Mouse (Mus musculus) erythroblast, adult 5-6 weeks (primary cell): Measurements from ENCODE around the gene Nfatc3. TPM values are rescaled to one million over a fixed set of nuclear protein-coding genes. Genes with fewer than 3 reads are reported as not detected.
A peak's percentile ranks its signal among the peaks of the same experiment; 100 is the strongest.

ENCODE experiments used
- ATAC-seq: replicated peaks from 2 replicates; pipeline ENCODE4 v1.8.0; 2016; ENCODE audit warnings: moderate number of reproducible peaks, mild to moderate bottlenecking, moderate TSS enrichment, inconsistent platforms; ENCODE audit not compliant: poor library complexity, low FRiP score, severe bottlenecking
- total RNA-seq, 2 experiments: library from RNA; stranded (forward) in 1 of 2; stranded (reverse) in 1 of 2; fragments of 150-400 nt in 1 of 2; fragments of 200-764, 138-1000 nt in 1 of 2; gene quantifications; 2 replicates each; pipeline versions ENCODE4 v1.2.3 to v1.2.4; 2015 to 2017; ENCODE audit warnings: low replicate concordance in 2 of 2

Gene Nfatc3
- total RNA-seq, 2 experiments from 2014 or later = 32.7 to 56.7 TPM

- no peak for ATAC-seq
These were observed 78.7 kb downstream of the Nfatc3 start for GRCm38 (mm10) chr8:106137218-106137905.

GRCm38 (mm10) chr8:106137906-106138477 is 79.4 kb downstream of the Nfatc3 start:
- no peak for ATAC-seq

GRCm38 (mm10) chr8:106138616-106139015 is 80.0 kb downstream of the Nfatc3 start:
- no peak for ATAC-seq

GRCm38 (mm10) chr8:106140191-106140590 is 81.6 kb downstream of the Nfatc3 start:
- ATAC-seq = no peak

DNA sequence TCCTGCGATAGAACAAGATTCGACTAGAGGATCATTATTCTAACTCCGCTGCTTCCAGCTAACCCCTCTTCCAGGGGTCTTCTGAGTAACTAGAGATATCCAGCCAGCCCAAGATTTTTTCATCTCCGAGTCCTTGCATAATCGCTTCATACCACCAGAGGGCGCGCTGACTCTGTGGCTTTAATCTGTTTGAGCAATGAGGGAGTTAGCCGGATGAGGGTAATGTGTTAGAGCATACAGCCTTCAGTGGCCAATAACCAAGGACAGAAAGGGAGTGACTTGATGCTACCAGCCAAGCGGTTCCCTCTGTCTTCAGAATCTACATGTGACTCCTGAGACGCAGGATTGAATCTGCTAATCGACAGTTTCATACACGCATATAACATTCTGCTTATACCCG is 82.1 kb downstream of the Nfatc3 start:
- ATAC-seq = peak; percentile 84

DNA sequence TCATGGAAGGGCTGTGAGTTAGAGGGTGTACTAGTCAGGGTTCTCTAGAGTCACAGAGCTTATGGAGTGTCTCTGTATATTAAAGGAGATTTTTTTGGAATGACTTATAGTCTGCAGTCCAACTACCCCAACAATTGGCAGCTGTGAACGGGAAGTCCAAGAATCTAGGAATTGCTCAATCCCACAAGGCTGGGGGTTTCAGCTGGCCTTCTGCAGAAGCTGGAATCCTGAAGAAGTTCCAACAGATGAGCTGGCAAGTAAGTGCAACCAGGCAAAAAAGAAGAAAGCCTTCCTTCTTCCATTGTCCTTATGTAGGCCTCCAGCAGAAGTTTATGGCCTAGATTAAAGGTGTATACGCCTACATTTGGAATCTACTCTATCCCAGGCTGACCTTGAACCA is 86.7 kb downstream of the Nfatc3 start:
- ATAC-seq = no peak

DNA sequence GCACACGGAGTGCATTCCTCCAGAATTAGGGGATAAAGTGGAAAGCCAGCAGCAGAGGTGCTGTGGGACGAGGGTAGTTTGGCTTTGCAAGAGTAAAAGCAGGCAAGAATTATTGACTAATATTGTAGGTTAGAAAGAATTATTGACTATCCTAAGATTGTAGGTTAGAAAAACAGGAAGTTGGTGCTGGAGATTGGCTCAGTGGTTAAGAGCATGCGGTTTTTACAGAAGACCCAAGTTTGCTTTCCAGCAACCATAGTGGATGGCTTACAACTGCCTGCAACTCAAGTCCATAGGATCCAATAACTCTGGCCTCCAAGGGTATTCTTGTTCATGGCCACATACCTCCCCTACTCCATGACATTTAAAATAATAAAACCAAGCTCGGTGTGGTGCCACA is 87.4 kb downstream of the Nfatc3 start:
- no peak for ATAC-seq

DNA sequence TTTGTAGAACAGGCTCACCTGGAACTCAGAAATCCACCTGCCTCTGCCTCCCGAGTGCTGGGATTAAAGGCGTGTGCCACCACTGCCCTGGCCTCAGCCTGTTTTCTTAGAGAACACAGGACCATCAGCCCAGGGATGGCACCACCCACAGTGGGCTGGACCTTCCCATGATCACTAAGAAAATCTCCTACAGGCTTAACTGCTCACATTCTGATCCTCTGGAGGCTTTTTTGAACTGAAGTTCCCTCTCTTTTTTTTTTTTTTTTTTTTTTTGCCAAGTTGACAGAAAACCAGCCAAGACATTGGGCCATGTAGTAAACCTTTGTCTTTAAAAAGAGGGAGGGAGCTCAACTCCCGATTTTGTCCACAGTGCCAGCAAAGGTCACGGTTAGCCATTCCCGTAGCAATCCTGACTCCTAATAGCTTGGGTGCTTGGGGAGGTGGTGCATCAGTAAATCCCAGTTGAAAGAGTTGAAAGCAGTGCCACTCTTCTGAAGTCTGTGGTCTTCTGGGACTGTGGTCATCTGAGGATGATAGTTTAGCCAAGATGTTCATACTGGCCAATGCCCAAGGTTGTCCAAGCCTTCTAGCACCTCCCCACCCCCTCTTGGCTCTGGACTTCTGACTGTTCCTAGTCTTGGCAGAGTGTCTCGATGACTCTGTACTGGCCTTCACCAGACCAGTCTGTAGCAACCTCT is 89.4 kb downstream of the Nfatc3 start:
- ATAC-seq = no peak

DNA sequence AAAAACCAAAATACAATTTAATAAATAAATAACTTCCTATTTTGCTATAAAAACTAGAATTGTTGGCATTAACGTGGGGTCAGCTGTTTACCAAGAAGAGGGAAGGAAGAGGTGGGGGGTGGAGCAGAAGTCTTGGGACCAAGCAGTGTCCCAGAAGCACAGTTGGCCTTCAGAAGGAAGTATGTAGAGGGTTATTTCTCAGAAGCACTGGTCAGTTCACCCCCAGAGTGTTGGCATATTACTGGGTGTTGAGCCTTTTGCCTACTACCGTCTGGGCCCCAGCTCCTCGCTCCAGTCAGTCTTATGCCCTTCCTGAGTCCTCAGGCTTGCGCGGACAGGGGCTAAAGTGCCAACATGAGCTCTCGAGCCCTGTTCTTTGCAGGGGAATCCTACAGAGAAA is 90.4 kb downstream of the Nfatc3 start:
- no peak for ATAC-seq

DNA sequence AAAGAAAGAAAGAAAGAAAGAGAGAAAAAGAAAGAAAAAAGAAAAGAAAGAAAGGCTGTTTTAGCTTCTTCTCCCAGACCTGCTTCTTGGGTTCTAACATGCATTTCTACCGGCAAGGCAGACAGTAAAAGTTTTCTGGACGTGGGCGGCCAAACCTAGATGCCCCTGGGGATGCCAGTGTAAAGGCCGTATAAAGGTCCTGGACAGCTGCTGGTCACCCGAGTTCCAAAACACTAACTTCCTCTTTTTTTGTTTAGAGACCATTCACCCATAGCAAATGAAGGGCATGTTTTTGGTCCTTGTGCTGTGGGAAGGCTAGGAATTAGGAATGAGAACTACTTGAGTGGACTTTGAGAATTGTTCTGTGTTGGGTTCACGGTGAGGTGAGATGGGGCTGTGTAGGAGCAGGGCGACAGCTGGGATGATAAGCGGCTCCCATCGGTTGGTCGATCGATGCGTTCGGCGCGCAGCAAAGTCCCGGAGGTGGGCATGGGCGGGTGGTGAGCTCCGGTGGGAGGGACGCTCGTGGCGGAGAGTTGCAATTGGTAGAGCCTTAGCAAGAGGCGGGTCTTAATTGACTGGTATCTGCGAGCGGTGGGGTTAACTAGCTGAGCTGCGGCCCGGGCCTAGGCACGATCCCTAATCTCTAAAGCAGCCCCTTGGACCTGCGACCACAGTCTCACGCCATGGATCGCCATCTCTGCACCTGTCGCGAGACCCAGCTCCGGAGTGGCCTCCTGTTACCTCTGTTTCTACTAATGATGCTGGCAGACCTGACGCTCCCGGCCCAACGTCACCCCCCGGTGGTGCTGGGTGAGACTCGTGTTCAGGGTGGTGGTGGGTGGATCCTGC is 91.4 kb downstream of the Nfatc3 start, which contains the start of gene Pla2g15:
Gene Pla2g15 (plus strand): TSS at position 599 of the 852 bp plus-strand sequence.
- ATAC-seq = peak; percentile 98

DNA sequence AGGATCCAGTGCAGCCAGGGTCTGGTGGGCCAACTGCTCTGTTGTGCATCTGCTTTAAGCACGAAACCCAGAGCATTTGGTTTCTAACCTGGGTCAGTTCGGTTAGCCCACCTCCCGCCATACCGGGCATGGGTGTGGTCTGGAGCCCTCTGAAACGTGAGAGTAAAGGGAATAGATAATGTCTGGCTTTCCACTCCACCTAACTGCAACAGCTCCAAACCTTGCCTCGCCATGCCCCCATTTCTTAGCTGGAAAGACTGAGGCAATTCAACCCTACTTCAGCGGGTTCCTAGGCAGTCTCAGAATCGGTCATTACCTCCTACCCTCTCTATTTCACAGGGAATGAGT is 92.0 kb downstream of the Nfatc3 start:
- peak; percentile 36 for ATAC-seq

DNA sequence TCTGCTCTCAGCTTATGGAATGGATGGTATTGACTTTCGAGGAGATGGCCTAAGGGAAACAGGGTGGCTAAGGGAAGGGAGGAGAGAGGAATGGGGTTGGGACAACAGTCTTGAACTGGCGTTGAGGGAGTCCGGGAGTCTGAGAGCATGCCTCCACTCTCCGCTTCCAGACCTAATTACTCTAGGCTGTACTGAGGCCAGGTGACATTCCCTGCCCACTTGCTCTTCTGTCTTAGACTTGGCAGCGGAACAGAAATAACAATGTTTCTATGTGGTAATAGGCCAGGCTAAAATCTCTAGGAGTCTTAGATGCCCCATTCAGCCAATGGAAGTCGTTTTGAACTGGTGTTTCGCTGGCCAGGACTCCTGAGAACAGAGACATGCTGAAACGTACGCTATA is 92.4 kb downstream of the Nfatc3 start:
- ATAC-seq = no peak

DNA sequence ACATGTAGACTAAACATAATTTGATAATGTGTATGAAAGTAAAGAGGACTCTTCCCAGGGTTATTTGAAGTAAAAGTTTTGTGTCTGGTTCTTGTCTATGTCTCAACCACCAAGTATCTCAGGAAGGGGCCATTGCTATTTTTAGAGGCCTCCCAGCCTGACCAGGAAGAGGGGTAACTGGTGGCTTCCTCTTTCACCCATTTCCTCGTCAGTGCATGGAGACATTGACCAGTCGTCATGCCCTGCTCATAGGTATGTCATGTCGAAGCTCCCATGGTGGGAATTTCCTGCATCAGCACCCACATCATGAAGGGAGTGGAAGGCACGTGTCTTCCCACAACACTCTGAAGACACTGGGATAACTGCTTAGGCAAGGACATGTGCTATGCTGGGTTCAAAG is 94.2 kb downstream of the Nfatc3 start:
- no peak for ATAC-seq

DNA sequence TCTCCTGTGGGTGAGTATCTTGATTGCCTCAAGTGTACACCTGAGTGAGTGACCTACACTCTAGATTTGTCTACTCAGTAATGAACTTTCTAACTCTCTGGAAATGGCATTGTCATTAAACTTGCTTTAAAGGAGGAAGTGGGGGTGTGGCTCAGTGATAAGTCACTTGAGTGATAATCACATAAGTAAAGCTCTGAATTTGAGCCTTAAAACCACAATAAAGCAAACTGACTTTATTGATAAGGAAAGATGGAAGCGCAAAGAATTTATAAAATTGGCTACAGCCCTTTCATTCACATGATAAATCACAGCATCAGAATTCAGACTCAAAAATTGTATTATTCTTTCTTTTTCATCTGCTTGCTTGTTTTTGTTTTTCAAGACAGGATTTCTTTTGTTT is 98.8 kb downstream of the Nfatc3 start:
- no peak for ATAC-seq

GRCm38 (mm10) chr8:106158381-106158780 is 99.7 kb downstream of the Nfatc3 start:
- no peak for ATAC-seq

DNA sequence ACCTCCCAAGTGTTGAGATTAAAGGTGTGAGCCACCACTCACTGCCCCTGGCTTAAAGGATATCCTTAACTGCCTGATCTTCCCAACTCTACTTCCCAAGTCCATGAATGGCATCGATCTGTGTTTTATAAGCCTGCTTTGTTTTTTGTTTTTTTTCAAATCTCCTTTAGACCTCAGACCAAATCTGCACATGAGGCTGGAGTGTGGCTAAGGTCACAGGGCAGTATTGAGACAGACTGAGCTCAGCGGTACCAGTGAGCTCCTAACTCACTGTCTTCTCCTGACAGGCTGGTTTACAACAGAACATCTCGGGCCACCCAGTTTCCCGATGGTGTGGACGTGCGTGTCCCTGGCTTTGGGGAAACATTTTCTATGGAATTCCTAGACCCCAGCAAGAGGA is 101.2 kb downstream of the Nfatc3 start:
- no peak for ATAC-seq

DNA sequence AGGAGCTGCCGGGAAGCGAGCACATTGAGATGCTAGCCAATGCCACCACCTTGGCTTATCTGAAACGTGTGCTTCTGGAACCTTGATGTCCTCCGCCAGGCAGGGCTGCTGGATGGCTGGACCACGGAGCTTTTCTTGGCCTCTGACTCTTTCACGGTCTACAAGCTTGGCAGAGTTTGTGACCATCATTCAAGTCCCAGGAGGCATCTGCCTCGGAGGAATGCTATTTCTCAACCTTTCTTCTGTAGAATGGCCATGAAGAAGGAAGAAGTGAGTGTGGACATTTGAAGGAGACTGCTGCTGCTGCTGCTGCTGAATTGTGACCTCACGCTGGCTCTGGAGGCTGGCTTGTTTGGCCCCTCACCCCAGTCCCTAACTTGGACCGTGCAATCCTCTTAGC is 104.6 kb downstream of the Nfatc3 start:
- ATAC-seq = no peak

DNA sequence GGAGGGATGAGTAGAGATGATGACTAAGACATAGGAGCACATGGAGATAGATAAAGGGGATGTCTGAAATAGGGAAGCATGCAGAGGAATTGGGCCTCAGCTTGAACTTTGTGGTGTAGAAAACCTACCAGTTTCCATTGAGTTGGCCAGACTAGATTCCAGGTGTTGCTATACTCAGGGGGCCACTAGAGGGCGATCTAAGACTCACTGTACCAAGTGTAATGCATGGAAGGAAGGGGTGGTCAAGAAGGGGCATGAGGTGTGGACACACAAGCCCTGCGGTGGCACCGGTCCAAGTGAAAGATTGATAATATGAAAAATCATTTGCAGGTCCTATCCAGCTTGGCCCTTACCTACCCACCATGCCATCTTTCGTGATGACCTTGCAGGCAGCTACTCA is 106.8 kb downstream of the Nfatc3 start:
- ATAC-seq = no peak

DNA sequence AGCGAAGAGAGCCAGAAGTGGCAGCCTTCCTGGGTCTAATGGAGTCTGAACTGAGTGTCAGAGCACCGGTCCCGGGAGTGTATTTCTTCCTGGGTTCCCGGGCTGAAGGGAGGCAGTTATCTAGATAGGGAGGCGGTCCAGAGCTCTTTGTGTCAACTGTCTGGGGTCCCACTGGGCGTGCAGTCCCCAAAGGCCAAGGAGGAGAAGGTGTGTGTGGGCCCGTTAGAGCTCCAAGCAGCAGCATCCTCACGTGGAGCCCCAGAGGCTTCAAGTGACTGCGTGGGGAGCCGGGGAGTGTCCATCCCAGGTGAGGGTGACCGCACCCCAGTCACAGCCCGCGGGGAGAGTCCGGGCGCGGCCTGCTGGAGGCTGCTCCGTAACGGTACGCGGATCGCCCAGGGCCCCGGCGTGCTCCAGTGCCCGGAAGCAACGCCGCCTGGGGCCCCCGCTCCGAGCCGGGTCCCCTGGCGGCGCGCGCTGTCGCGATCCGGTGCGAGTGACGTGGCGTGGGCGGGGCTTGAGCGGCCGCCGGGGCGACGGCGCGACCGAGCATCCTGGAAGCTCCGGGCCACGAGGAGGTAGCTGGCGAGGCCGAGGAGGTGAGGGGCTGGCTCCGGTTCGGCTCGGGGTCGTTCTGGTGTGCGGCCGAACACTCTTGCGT is 109.8 kb downstream of the Nfatc3 start, which contains the start of gene Slc7a6:
Gene Slc7a6 (plus strand): TSS at position 502 of the 661 bp plus-strand sequence.
- ATAC-seq = peak; percentile 70
